Mouse (Mus musculus) brain, embryonic 14.5 days (tissue): ENCODE measurements at regions not wholly inside any gene's neighbourhood (a gene's known extent, or its start where the extent isn't known, plus 50 kb on each side); places are given as distances from the start of the nearest gene placed in this dataset.

Source experiments
- DNase-seq: peaks from one replicate; pipeline ENCODE4 v3.0.0-alpha.2; 2011; ENCODE audit warnings: low read depth
- CTCF ChIP-seq: fragments of 200-500 bp; IDR thresholded peaks from 2 replicates; pipeline ENCODE4 v1.5.1; 2012; ENCODE audit warnings: inconsistent platforms, mild to moderate bottlenecking, moderate library complexity, borderline replicate concordance; ENCODE audit not compliant: insufficient read depth, insufficient read length; ENCODE audit errors: extremely low read depth
- POLR2A ChIP-seq: fragments of 200-500 bp; IDR thresholded peaks from 2 replicates; pipeline ENCODE4 v1.6.1; 2012; ENCODE audit warnings: mild to moderate bottlenecking, inconsistent platforms, borderline replicate concordance; ENCODE audit not compliant: poor library complexity, insufficient read depth, insufficient read length, severe bottlenecking; ENCODE audit errors: extremely low read depth

DNA sequence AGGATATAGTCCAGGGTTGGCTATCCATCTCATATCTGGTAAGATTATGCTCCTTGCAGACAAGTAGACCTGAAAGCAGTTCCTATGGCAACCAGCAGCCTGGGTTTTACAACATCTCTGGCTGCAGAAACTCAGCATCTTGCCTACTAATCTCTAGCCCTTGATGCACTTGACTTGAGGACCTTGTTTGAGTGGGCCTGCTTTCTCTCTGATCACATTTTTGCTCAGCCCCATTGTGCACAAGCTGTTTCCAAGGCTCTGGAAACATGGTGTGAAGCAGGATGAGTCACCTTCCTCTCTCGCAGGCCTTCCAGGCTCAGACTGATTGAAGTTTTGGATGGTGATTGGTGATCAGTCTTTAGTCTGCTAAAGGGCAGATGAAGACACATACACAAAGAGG is 224.4 kb upstream of the Eef2kmt start:
- peak; percentile 41 for DNase-seq

DNA sequence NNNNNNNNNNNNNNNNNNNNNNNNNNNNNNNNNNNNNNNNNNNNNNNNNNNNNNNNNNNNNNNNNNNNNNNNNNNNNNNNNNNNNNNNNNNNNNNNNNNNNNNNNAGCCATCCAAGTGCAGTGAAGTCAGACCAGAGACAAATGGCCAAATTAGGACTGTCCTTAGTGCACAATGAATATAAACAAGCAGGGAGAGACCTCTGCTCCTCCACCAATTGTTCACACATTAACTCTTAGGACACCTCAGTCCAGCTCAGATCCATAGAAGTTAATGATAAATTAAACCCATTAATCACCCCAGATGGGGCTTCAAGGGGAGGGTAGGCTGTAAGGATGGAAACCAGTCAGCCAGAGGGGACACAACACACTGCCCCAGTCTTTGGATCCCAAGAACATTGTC is 223.2 kb upstream of the Eef2kmt start:
- DNase-seq = no peak
- TF ChIP-seq CTCF = no peak
- no peak for TF ChIP-seq POLR2A

More for the DNA sequence above, 224.4 kb upstream of the Eef2kmt start:
- no peak for TF ChIP-seq POLR2A
- TF ChIP-seq CTCF = no peak

DNA sequence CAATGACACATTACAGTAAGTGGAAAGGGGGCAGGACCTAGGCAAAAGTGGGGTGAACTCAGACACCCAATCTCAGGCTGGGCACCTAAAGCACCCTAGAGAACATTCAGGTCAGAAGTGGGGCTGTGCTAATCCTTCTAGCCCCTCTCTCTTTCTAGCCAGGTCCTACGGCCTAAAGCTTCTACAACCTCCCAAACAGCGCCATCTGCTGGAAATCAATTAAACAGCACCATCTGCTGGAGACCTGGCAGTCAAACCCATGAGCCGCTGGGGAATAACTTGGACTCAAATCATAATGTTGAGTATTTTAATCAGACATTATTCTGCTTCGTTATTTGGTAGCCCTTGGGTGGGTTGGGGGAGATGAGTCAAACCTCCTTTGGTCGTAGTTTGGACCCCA is 215.5 kb upstream of the Eef2kmt start:
- peak; percentile 69 for DNase-seq
- TF ChIP-seq CTCF (peak; percentile 72; the same call in 1 of the 2 replicates), POLR2A (no peak)

DNA sequence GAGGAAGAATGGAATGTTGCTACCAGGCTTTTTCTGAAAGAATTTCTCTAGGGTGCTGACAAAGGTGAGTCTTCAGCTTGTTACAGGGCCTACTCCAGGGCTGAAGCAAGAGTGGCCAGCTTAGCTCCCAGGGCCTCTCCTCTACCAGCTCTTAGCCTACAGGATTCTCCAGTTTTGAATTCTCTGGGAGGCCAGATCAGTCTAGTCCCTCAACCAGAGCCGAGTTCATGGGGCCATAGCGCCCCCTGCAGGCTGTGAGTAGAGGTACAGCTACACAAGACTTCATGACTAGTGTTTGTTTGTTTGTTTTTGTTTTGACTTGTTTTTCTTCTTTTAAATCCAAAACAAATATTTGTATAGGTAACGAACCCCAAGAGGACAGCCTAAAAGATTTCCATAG is 211.8 kb upstream of the Eef2kmt start:
- peak; percentile 72 for DNase-seq
- TF ChIP-seq POLR2A = no peak
- TF ChIP-seq CTCF = peak; percentile 77; the same call in 1 of the 2 replicates

DNA sequence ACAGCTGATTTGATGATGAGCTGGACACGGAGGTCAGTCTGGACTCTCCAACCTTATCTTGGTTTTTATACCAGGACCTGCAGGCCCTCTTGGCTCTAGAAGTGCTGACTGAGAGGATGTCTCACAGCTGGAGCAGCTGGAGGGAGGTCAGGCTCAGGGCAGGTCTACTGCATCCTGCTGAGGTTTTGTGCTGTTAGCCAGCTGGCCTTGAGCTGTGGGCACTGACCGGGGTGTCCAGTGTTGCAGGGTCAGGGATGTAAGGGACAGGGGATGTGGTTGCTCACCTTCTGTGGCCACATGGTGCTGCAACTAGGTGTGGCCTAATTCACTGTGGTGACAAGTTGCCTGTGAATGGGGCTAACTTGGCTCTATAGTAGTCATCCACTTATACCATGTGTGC is 211.0 kb upstream of the Eef2kmt start:
- no peak for DNase-seq

DNA sequence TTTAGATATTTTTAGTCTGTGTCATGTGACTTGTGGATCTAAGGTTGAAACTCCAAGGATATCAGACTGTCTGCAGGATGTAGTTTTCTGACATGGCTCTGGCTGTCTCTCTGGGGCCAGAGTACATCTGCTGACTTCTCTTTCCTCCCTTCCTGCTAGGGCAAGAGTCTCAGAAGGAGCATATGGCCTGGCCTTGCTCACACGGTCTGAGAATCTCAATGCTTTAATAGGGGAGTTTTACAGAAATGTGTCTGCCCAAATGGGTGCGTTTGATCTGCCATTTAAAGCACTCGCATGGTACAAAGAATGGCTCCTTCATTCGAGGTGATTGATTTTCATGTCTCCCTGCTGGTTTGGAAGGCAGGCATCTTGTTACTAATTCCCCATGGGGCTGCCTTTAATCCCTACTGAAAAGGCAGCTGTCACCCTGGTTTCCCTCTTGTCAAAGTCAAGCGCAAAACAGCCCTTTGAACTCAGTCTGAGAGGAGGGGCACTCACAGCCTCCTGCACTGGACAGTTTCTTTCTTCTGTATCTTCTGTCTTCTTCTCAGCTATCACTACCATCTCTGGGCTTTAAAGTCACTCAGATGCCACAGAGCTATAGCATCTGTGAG is 199.7 kb upstream of the Eef2kmt start:
- peak; percentile 85 for DNase-seq
- TF ChIP-seq CTCF (no peak), POLR2A (no peak)

More for the DNA sequence above, 211.0 kb upstream of the Eef2kmt start:
- TF ChIP-seq POLR2A = no peak
- no peak for TF ChIP-seq CTCF

DNA sequence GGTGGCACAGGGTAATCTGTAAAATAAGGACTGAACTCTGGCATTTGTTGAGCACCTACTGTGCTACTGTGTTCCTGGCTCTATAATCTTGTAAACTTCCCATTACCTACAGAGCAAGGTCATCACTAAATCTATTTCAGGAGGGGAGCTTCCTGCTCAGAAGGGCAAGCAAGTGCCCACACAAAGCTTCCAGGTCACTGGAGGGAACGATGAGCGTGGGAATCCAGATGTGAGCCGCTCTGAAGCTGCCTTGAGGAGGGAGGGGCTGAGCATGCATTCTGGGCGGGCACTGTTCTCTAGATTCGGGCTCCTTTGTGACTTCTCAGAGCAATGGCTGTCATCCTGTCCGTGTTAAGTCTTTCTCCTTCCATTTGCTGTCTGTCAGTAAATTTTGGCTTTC is 198.5 kb upstream of the Eef2kmt start:
- TF ChIP-seq CTCF (no peak), POLR2A (no peak)
- no peak for DNase-seq

DNA sequence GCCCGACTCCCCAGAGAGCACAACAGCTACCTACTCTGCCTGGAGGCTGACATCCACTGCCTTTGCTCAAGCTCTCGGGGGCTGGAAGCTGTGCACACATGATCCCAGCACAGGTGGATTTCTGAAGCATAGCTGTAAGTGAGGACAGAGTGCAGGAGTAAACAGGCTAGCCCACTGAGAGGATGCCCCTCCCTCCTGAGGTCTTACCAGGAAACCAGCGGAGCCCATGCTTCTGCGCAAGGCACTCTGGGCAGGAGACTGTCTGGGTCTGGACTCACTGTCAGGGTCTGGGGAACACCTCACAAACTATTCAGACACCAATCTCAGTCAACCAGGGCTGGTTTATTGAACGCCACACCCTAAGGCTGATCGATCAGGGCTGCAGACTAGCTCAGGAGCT is 197.2 kb upstream of the Eef2kmt start:
- no peak for TF ChIP-seq CTCF
- no peak for TF ChIP-seq POLR2A
- DNase-seq = no peak

DNA sequence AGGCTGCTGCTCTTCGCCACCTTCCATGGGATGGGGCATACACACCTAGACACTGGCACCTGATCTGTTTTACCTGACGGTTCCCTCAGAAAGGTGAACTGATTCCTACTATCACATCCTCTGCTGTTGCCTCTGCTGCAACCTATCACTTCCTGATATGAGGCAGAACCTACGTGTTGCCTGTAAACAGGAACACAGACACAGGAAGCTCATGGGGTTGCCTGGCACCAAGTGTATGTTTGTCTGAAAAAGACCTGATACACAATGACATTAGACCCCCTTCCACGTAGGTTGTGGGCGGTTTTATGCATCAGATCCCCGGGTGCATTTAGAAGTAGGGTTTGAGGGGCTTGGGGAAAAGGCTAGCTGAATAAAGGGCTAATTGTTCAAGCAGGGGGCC is 190.0 kb upstream of the Eef2kmt start:
- TF ChIP-seq POLR2A (no peak), CTCF (no peak)
- no peak for DNase-seq

DNA sequence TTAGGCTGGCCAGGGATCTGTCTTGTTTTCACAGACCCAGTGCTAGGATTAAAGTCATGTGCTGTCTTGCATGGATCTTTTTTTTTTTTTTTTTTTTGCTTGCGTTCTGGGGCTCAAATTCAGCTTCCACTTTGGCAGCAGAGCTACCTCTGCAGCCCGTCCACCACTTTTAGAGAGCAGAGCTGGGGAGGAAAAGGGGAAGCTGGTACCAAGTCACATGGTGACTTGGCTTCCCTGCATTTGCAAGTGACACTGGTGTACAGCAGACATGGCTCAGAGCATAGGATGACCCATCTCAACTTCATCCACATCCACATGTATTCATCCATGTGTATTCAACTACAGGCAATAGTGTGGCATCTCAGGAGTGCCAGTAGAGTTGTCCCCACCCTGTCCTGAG is 189.0 kb upstream of the Eef2kmt start:
- TF ChIP-seq POLR2A = no peak
- TF ChIP-seq CTCF = no peak
- no peak for DNase-seq

DNA sequence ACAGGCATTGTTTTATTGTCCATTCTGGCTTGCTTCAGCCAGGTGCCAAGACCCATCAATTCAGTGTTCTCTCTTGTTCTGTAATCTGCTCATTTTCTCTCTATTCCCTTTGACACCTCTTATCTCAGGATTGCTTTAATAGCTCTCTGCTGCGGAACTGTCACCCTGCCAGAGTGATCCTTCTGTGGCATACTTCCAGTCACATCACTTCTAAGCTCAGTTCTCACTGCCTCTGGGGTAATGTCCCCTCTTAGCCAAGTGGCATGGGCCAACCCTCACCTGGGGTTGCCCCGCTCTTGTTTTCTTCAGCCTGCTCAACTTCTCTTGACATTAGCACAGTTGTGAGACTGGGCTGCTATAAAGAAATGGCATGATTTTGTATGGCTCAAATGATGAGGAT is 183.9 kb upstream of the Eef2kmt start:
- peak; percentile 36 for DNase-seq
- TF ChIP-seq CTCF (no peak), POLR2A (no peak)

DNA sequence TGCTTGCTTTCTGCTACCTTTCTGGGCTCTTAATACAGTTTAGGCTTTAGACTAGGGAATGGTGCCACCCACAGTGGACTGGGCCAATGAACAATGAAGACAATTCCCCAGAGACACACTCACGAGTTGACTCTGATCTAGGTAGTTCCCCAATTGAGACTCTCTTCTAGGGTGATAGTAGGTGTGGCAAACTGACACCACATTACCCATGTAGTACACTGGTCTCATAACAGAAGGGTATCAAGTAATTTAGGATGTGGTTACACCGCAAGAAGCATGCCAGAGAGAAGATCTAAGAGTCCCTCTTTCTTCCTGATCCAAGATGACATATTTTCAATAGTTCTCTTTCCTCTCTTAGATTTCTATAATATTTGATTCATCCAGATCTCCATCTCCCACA is 182.6 kb upstream of the Eef2kmt start:
- no peak for DNase-seq
- no peak for TF ChIP-seq POLR2A
- no peak for TF ChIP-seq CTCF

DNA sequence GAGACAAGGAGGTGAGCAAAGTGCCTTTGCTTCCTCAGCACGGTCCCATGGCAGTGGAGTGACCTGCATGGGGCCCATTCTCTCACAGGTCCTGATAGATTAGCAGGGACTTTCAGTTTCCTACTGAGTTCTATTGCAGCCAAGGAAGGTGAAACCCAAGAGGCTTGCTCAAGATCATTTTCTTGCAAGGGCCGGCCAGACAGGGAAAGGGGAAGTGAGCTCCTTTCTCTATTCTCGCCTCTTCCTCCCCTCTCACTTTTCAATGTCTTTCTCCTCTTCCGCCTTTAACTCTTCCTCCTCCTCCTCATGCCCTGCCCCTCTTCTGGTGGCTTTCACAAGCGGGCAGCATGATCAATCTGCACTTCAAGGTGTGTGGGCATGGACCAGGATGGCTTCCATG is 175.9 kb upstream of the Eef2kmt start:
- no peak for DNase-seq
- no peak for TF ChIP-seq POLR2A
- TF ChIP-seq CTCF = no peak

DNA sequence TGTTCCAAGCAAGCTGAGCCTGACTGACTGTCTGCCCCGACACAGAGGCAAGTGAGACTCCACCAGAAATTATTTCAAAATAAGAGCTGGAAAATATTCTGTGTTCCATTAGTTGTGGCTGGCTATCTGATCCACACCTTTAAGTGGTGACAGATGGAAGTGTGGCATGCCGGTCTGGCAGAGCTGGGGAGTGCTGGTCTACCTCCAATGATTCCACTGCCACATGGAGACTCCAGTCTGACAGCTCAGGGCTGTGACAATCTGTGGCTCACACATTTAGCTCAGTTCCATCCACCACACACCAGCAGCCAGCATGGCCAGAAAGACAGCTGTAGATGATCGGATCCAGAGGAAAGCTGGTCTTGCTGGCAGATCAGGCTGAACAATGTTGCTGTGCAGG is 175.3 kb upstream of the Eef2kmt start:
- peak; percentile 87 for DNase-seq
- no peak for TF ChIP-seq POLR2A

DNA sequence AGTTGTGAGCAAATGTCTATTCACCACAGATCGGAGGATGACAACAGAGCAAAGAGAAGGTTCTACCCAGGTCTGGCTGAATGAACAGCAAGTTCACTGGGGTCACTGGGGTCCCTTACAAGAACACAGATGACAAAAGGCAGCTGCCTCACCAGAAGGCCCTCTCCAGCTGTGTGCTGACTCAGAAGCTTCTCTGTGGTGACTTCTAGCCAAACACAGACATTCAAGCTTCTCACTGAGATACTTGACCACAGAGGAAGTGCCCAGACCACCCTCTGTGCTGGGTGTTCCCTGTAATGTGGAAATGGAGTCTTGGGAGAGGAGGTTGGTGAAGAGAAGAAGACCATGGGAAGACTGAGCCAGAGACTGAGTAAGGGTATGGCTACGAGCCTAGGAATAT is 173.7 kb upstream of the Eef2kmt start:
- TF ChIP-seq CTCF (no peak), POLR2A (no peak)
- DNase-seq = no peak
